ENCODE assay signal across 19 mouse cellular contexts in genomic region chr3:157154902-157155301, GRCm38 (mm10).
A peak's percentile ranks its signal among the peaks of the same experiment; 100 is the strongest.
DNase-seq lines count a peak whose midpoint lies in the region; ATAC-seq and TF ChIP-seq lines count a peak whose summit lies in the region.
"Had no signal": no experiment of that assay in that cellular context is flagged by ENCODE, and none has a peak within 500 bp of the region (broad histone marks: within the 10 kb centered on the region; RNA-seq: fewer than 3 reads in every experiment).

No protein-coding gene starts in this region.

- TF ChIP-seq POLR2A in brain, embryonic 14.5 days (IDR thresholded peaks at IDR 0.05; ENCODE audit: borderline replicate concordance, extremely low read depth, insufficient read depth, insufficient read length, poor library complexity, severe bottlenecking) = no peak

- 0 out of 2 replicates have a peak overlapping the region, but pooled peaks have one; percentile 49 for H3K27ac ChIP-seq in hindbrain, embryonic 14.5 days
- H3K27ac ChIP-seq in hindbrain, embryonic 10.5 days = no peak overlapping the region
- no peak overlapping the region for H3K27ac ChIP-seq in hindbrain, embryonic 16.5 days (ENCODE audit: low read depth, low read length)
- H3K27ac ChIP-seq in midbrain, postnatal 0 days (ENCODE audit: low read depth, low read length) = peak overlapping the region; percentile 43; the same call in 1 of the 2 replicates
- H3K27ac ChIP-seq: embryonic facial prominence, embryonic 15.5 days; forebrain, embryonic 12.5 days; heart, embryonic 13.5 days had no signal

- H3K9me3 ChIP-seq in hindbrain, embryonic 14.5 days (ENCODE audit: control insufficient read depth, low read length) = no peaks in the 10 kb centered on the region
- H3K9me3 ChIP-seq in hindbrain, embryonic 10.5 days = no peaks in the 10 kb centered on the region
- no peaks in the 10 kb centered on the region for H3K9me3 ChIP-seq in hindbrain, embryonic 16.5 days (ENCODE audit: control insufficient read depth, low read length)
- H3K9me3 ChIP-seq in midbrain, postnatal 0 days (ENCODE audit: low read length) = no peaks in the 10 kb centered on the region
- H3K9me3 ChIP-seq: embryonic facial prominence, embryonic 15.5 days; forebrain, embryonic 12.5 days; heart, embryonic 13.5 days had no signal

- no peak overlapping the region for H3K4me3 ChIP-seq in hindbrain, embryonic 14.5 days (replicated peaks; ENCODE audit: low read length)
- H3K4me3 ChIP-seq in hindbrain, embryonic 10.5 days = no peak overlapping the region
- no peak overlapping the region for H3K4me3 ChIP-seq in hindbrain, embryonic 16.5 days (ENCODE audit: low read length)
- no peak overlapping the region for H3K4me3 ChIP-seq in midbrain, postnatal 0 days (ENCODE audit: low read depth, low read length)
- H3K4me3 ChIP-seq: embryonic facial prominence, embryonic 15.5 days; forebrain, embryonic 12.5 days; heart, embryonic 13.5 days had no signal

- H3K9ac ChIP-seq in hindbrain, embryonic 14.5 days = no peak overlapping the region
- no peak overlapping the region for H3K9ac ChIP-seq in hindbrain, embryonic 16.5 days (ENCODE audit: low read depth, low read length)
- no peak overlapping the region for H3K9ac ChIP-seq in midbrain, postnatal 0 days (replicated peaks; ENCODE audit: low read length, poor library complexity, severe bottlenecking)
- H3K9ac ChIP-seq: embryonic facial prominence, embryonic 15.5 days; forebrain, embryonic 12.5 days; heart, embryonic 13.5 days had no signal

- TF ChIP-seq CTCF in brain, embryonic 14.5 days (IDR thresholded peaks at IDR 0.05; ENCODE audit: borderline replicate concordance, extremely low read depth, insufficient read depth, insufficient read length) = no peak
- TF ChIP-seq CTCF in midbrain, postnatal 0 days (IDR thresholded peaks at IDR 0.05) = no peak

- no peak for ATAC-seq in hindbrain, embryonic 14.5 days (ENCODE audit: low FRiP score)
- peak; percentile 24; the same call in 1 of the 2 replicates for ATAC-seq in hindbrain, embryonic 16.5 days
- 0 out of 2 replicates have a peak, but pooled peaks have one; percentile 49 for ATAC-seq in midbrain, postnatal 0 days (ENCODE audit: low FRiP score)
- ATAC-seq: inflammation-experienced regulatory T-cells, adult 6 months; intestine, postnatal 0 days had no signal

- no peaks in the 10 kb centered on the region for H3K4me1 ChIP-seq in hindbrain, embryonic 14.5 days (replicated peaks; ENCODE audit: control insufficient read depth, insufficient read depth, low read length)
- no peaks in the 10 kb centered on the region for H3K4me1 ChIP-seq in hindbrain, embryonic 10.5 days (replicated peaks)
- no peaks in the 10 kb centered on the region for H3K4me1 ChIP-seq in hindbrain, embryonic 16.5 days (ENCODE audit: control insufficient read depth, insufficient read depth, low read depth, low read length)
- H3K4me1 ChIP-seq in midbrain, postnatal 0 days (ENCODE audit: insufficient read depth, low read length) = 0 out of 2 replicates have a peak, but pooled peaks cover 3% of the 10 kb centered on the region
- H3K4me1 ChIP-seq: embryonic facial prominence, embryonic 15.5 days; forebrain, embryonic 12.5 days; heart, embryonic 13.5 days had no signal

- WGBS in hindbrain, embryonic 14.5 days = 72% methylated on average over 3 of the region's 3 CpGs
- 92% methylated on average over 3 of the region's 3 CpGs for WGBS in hindbrain, embryonic 10.5 days
- 64% methylated on average over 3 of the region's 3 CpGs for WGBS in hindbrain, embryonic 16.5 days
- 66% methylated on average over 3 of the region's 3 CpGs for WGBS in midbrain, postnatal 0 days

- no peak for DNase-seq in hindbrain, embryonic 14.5 days (ENCODE audit: low spot score)
- no peak for DNase-seq in hindbrain, embryonic 10.5 days (ENCODE audit: low spot score)
- peak; percentile 35 for DNase-seq in brain, embryonic 14.5 days (ENCODE audit: low read depth)
- DNase-seq in midbrain, postnatal 0 days (ENCODE audit: low spot score) = no peak
- DNase-seq in cerebellum, postnatal 36 days = no peak
- DNase-seq: adrenal gland, adult 2 months; adrenal gland, postnatal 25 days; cerebellum, adult 2 months; cerebellum, postnatal 10 days; embryo, embryonic 11 days; gastrocnemius, postnatal 36 days; heart, adult 11 months; heart, postnatal 4 days had no signal

- H3K27me3 ChIP-seq in hindbrain, embryonic 14.5 days (ENCODE audit: control insufficient read depth, insufficient read depth, low read length) = no peaks in the 10 kb centered on the region
- no peaks in the 10 kb centered on the region for H3K27me3 ChIP-seq in hindbrain, embryonic 10.5 days (ENCODE audit: insufficient read depth, poor library complexity, severe bottlenecking)
- no peaks in the 10 kb centered on the region for H3K27me3 ChIP-seq in hindbrain, embryonic 16.5 days (replicated peaks; ENCODE audit: control insufficient read depth, insufficient read depth, low read length)
- H3K27me3 ChIP-seq in midbrain, postnatal 0 days (ENCODE audit: insufficient read depth, low read length) = no peaks in the 10 kb centered on the region
- H3K27me3 ChIP-seq: embryonic facial prominence, embryonic 15.5 days; forebrain, embryonic 12.5 days; heart, embryonic 13.5 days had no signal

- H3K4me2 ChIP-seq in hindbrain, embryonic 14.5 days (replicated peaks) = no peak overlapping the region
- no peak overlapping the region for H3K4me2 ChIP-seq in hindbrain, embryonic 16.5 days (ENCODE audit: low read length)
- no peak overlapping the region for H3K4me2 ChIP-seq in midbrain, postnatal 0 days (ENCODE audit: low read depth, low read length, poor library complexity, severe bottlenecking)
- H3K4me2 ChIP-seq: embryonic facial prominence, embryonic 15.5 days; forebrain, embryonic 12.5 days; heart, embryonic 13.5 days had no signal

- no peaks in the 10 kb centered on the region for H3K36me3 ChIP-seq in hindbrain, embryonic 14.5 days (replicated peaks; ENCODE audit: control insufficient read depth, insufficient read depth)
- no peaks in the 10 kb centered on the region for H3K36me3 ChIP-seq in hindbrain, embryonic 10.5 days
- no peaks in the 10 kb centered on the region for H3K36me3 ChIP-seq in hindbrain, embryonic 16.5 days (ENCODE audit: control insufficient read depth, insufficient read depth, low read length)
- no peaks in the 10 kb centered on the region for H3K36me3 ChIP-seq in midbrain, postnatal 0 days (ENCODE audit: insufficient read depth, low read length)
- H3K36me3 ChIP-seq: embryonic facial prominence, embryonic 15.5 days; forebrain, embryonic 12.5 days; heart, embryonic 13.5 days had no signal

Comparison
In these comparisons a context has a peak if more than half of its experiments do, and no peak if none do; other contexts are left out.
1. H3K27ac ChIP-seq: peak in hindbrain, embryonic 14.5 days (single experiment) and midbrain, postnatal 0 days (single experiment); none in hindbrain, embryonic 10.5 days (single experiment) and hindbrain, embryonic 16.5 days (single experiment).